Mouse (Mus musculus) adipose tissue, adult 10 weeks (tissue): Measurements from ENCODE around the gene Olfr862. TPM values are rescaled to one million over a fixed set of nuclear protein-coding genes. Genes with fewer than 3 reads are reported as not detected.

Experiments used
- polyA plus RNA-seq: library from polyadenylated mRNA; stranded (reverse); fragments of 350-450 nt; fragmentation: Illumina TruSeq; extraction: RNeasy Lipid Tissue Mini Kit (QIAGEN cat#74804); gene quantifications from one replicate; pipeline ENCODE4 v1.2.3, GENCODE M21; 2014; ENCODE audit warnings: low read depth, low replicate concordance

The Olfr862 gene
- not detected for polyA plus RNA-seq

DNA sequence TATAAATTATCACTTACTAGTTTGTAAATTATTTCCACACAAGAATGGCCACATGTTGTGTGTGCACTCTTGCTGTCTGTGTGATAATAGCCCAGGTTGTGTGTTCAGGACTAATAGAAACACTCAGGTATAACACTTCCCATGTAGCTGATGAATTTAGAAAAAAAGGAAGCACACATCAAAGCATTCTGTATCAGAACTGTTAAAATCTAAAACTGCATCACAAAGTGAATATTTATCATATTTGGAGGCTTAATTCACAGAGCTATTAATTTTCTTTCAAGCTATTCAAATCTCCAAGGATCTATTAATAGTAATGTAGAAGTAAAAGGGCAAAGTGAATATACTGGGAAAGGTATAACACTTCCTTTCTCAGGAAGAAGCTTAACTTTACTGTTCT lies at the start of gene Olfr862:
Olfr862 (minus strand) TSS at position 101 of the 400 bp plus-strand sequence.

DNA sequence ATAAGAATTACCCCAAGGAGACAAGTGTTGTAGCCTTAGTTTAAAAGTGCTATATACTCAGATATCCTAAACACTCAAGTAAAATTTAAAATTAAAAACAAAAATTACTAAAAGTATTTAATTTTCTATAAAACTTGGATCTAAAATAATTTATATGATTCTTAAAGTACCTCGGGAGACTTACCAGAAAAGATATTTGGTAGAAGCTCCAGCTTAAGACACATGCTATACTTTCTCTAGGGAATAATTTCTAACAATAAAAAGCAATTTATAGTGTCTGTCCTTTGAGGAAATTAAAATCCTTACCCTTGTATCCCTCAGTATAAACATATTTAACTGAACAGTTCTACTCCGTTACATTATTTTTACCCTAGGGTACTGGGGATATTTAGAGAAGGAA lies 28.8 kb upstream of the Olfr862 start, which contains the start of gene Olfr77:
Olfr77 (plus strand) TSS at position 301 of the 400 bp plus-strand sequence.

DNA sequence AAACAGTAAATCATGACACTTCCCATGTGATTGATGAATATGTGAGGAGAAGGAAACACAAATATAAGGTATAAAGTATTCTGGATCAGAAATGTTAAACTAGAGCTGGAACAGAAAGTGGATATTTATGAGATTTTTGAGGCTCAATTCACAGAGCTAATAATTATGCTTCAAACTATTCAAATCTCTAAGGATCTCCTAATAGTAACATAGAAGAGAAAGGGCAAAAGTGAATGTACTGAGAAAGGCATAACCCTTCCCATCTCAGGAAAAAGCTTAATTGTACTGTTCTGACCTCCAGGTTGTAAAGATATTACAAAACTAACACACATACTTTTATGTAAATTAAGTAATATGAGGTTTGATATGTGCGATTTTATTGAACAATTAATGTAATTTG lies 38.2 kb downstream of the Olfr862 start, which contains the start of gene Olfr860:
Olfr860 (minus strand) TSS at position 101 of the 400 bp plus-strand sequence.

Other genes starting within 250 kb of the Olfr862 start
- not detected for gene Olfr857, start 178.6 kb downstream of the Olfr862 start, polyA plus RNA-seq
- not detected for gene Olfr58, start 107.7 kb downstream of the Olfr862 start, polyA plus RNA-seq
- not detected for gene Olfr859, start 83.1 kb downstream of the Olfr862 start, polyA plus RNA-seq
- gene Olfr860, start 38.3 kb downstream of the Olfr862 start, polyA plus RNA-seq = not detected
- not detected for gene Olfr77, start 28.9 kb upstream of the Olfr862 start, polyA plus RNA-seq
- not detected for gene Olfr866, start 140.0 kb upstream of the Olfr862 start, polyA plus RNA-seq
- gene Olfr867, start 169.6 kb upstream of the Olfr862 start, polyA plus RNA-seq = not detected
- not detected for gene Olfr868, start 210.6 kb upstream of the Olfr862 start, polyA plus RNA-seq
- not detected for gene Olfr869, start 241.0 kb upstream of the Olfr862 start, polyA plus RNA-seq